Mouse (Mus musculus): ENCODE data around the gene Epn2.

Epn2 gene

DNA sequence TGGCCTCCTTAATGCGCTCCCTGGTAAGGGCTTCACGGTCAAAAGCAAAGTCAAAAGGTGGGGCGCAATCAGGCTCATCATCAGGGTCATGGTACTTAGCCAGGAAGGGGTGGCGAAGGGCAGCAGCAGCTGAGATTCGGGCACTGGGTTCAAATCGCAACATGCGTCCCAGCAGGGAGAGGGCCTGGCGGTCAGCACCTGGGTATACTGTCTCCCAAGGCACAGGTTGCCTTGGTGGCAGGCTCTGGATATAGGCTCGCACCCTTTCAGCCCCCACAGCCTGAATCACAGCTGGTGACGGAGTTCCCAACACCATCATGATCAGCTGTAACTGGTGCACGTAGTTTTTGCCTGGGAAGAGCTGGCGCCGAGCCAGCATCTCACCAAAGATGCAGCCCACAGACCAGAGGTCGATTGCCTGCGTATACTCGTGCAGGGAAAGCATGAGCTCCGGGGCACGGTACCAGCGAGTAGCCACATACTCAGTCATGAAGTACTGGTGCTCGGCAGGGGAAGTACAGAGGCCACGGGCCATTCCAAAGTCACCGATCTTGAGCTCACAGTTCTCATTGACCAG, 88.5 kb downstream of the Epn2 start:
- no peak for DNase-seq (ENCODE audit: low read depth, low spot score)

DNA sequence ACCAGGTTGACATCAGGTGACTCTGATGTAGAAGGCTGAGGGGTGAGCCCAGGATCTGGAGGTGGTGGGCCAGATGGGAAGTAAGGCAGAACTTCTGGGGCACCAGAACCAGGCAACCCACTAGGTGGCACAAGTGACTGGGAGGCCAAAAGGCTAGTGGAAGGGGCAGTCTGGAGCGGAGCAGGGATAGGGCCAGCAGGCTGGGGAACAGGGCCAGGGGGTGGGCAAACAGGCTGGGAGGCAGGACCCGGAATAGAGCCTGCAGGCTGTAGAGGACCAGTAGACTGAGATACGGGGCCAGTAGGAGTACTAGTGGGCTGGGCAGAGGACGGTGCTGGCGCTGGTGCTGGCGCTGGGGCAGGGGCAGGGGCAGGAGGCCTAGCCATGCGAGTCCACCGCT, 89.6 kb downstream of the Epn2 start:
- no peak for DNase-seq (ENCODE audit: low read depth, low spot score)

DNA sequence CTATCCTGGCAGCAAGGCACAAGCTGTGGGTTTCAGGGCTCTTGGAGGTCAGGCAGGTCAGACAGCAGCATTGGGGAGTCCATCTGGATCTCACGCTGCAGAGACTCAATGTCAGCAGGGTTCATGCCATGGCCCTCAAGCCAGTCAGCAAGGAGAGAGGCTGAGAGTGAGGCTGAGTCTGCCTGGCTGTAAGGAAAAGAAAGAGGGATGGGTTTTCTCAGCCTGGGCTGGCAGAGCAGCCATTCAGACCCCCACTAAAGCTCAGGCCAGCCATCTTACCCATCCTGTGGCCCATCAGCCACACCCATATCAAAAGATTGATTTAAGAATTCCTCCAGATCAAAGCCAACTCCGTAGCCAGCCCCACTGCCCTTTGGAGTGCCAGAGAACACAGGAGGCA, 90.4 kb downstream of the Epn2 start:
- no peak for DNase-seq (ENCODE audit: low read depth, low spot score)

DNA sequence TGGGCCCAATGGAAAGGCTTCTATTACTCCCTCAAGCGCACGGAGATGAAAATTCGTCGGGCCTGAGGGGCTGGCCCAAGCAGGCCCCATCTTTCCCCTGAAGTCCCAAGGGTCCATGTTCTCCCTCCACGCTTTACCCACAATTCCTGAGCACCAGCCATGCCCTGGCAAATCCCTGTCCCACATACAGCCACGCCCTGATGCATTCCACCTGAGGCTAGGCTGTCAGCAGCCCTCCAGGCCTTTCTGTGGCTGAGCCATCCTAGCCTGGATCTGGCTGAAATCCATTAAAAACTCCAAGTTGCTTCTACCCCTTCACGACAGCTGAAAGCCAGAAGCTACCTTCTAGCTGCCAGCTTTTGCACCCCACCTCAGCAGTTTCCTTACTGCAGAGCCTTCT, 91.6 kb downstream of the Epn2 start:
- no peak for DNase-seq (ENCODE audit: low read depth, low spot score)

DNA sequence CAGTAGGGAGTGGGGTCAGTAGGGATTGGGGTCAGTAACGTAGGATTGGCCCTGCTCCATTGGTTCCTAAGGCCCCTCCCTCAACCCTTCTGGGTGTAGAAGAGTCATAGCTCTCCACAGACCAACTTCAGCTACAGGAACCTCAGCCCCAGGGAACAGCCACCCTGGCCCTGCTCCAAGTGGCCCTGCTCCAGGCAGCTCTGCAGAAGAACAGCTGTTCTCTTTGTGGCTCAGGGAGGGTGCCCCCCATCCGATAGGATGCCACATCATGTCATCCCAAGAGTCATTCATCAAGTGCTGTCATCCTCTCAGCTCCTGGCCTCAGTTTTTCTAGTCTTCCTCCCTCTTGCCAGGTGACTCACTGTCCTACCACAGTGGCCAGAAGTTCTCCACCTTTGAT, 92.1 kb downstream of the Epn2 start:
- no peak for DNase-seq (ENCODE audit: low read depth, low spot score)

DNA sequence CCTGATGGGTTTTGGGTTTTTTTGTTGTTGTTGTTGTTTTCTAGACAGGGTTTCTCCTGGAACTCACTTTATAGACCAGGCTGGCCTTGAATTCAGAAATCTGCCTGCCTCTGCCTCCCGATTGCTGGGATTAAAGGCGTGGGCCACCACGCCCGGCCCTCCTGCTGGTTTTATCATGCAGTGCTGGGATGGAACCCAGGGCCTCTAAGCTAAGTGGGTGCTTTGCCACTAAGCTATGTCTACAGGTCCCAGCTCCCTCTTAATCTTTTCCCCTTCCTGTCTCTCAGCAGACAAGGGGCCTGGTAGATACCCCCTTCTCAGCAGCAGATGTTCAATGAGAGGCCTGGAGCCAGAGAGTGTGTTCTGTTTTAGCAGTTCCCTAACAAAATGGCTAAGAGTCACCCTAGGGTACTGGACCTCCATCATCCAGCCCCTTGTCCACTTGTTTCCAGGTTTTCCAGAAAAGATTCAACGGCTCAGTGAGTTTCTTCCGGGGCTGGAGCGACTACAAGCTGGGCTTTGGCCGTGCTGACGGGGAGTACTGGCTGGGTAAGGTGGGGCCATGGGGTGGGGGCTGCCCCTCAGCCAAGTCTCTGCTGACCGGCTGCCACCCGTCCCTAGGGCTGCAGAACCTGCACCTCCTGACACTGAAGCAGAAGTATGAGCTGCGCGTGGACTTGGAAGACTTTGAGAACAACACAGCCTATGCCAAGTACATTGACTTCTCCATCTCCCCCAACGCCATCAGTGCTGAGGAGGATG, 92.8 kb downstream of the Epn2 start:
- DNase-seq (ENCODE audit: low read depth, low spot score), result no peak

DNA sequence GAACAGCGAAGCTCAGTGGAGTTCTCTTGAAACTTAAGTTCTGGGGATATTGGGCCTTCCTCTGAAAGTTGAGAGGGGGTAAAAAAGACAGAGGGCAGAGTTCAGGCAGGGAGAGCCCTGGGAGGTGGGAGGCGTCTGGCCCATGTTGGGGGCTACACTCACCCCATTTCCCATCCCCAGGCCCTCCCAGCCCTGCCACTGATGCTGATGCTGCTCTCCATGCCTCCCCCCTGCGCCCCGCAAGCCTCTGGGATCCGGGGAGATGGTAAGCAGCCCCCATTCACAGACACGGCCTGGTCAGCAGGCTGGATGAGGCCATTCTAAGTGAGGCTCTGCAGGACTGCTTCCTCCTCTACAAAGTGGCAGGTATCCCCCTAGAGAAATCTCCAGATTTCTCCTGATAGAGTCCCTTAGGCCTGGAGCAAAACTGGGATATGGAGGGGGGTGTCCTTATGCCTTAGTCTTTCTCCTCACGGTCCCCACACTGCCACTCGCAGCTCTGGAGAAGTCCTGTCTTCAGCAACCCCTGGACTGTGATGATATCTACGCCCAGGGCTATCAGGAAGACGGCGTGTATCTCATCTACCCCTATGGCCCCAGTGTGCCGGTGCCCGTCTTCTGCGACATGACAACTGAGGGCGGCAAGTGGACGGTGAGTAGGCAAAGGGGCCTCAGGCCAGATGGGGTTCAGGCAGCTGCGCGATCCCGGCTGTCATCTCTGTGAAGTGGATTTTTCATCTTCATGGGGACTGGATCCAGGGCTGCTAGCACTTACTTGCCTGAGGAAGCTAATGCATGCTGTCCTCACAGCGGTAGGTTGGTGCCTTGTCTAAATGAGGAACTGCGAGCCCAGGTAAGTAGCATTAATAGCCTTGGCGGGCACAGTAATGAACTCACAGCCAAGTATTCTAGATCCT, 93.7 kb downstream of the Epn2 start:
- no peak for DNase-seq (ENCODE audit: low read depth, low spot score)

DNA sequence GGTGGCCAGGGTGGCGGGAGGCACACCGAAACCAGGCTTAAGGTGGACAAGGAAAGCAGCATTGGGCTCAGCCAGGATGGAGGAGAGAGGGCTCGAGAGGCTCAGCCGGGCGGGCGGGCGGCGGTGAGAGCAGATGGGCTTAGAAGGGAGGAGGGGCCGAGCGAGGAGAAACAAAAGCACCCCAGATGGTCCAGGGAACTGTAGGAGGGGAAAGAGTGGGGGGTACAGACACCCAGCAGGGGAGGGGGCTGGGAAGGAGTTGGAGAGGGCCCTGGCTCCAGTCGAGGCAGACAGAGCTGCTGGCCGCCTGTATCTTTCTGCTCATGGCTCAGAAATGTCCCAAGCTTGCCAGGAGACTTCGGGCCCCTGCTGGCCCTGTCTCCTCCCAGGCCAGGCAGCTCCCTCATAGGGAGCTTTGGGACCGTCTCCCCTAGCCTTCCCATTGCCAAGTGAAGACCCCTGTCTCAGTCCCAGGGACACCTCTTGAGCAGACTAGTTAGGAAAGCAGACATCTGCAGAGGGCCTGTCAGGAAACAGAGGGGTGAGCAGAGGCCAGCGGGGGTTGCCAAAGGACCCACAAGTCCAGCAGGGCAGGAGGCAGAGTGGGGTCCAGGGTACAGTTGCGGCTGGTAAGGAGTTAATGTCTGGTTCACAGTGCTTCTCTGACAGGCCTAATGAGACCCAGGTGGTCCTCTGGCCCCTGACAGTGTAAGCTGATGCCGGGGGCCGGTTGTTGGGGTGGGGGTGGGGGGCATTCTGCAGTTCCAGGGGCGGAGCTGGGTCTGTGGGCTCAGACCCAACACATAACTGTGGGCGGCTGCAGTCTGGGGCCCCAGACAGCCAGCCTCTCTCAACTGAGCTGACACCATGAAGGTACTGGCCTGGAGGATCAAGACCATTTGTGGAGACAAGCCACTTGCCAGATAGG, 94.6 kb downstream of the Epn2 start, which contains the start of gene Mfap4:
Gene Mfap4, plus strand, starts transcription at position 819 of the 928 bp plus-strand sequence.
- DNase-seq (ENCODE audit: low read depth, low spot score), result no peak

DNA sequence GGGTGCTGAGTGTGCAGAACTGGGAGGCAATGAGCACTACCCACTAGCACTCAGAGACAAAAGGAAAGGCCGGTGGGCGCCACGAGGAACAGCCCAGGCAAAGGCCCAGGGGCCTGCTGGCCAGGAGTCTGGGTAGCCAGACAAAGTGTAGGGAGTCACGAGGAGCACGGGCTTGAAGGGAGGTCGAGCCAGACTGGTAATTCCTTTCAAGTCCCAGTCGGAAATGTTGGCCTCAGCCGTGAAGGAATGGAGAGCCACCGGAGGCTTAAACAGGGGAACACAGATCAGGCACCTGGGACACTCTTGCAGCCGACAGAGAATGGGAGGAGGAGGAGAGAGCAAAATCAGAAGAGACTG, 95.3 kb downstream of the Epn2 start:
- DNase-seq (ENCODE audit: low read depth, low spot score), result no peak

DNA sequence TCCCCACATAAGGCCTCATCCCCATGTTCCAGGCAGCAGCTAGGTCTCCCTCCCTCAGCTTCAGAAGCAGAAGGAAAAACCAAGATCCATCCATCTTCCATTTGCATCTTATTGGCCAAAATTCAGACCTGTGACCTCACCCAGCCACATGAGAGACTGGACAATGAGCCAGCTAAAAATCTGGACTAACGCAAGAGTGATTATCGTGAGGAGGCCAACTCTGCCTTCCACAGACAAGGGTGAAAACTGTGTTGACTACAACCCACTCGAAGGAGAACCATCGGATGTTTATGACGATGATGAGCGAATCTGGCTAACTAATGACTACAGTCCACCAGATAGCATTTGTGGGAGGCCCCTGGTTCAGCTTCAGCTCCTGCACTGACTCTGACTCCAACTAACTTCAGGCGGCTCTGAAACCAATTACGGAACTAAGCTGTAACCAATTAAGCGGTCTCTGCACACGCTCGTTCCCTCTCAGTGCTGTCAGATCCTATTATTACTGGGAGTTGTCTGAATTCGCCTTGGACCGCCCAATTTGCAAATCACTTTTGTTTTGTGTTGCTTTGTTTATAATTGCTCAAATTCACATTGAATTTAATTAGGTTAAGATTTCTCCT, 96.2 kb downstream of the Epn2 start:
- DNase-seq (ENCODE audit: low read depth, low spot score), result no peak

DNA sequence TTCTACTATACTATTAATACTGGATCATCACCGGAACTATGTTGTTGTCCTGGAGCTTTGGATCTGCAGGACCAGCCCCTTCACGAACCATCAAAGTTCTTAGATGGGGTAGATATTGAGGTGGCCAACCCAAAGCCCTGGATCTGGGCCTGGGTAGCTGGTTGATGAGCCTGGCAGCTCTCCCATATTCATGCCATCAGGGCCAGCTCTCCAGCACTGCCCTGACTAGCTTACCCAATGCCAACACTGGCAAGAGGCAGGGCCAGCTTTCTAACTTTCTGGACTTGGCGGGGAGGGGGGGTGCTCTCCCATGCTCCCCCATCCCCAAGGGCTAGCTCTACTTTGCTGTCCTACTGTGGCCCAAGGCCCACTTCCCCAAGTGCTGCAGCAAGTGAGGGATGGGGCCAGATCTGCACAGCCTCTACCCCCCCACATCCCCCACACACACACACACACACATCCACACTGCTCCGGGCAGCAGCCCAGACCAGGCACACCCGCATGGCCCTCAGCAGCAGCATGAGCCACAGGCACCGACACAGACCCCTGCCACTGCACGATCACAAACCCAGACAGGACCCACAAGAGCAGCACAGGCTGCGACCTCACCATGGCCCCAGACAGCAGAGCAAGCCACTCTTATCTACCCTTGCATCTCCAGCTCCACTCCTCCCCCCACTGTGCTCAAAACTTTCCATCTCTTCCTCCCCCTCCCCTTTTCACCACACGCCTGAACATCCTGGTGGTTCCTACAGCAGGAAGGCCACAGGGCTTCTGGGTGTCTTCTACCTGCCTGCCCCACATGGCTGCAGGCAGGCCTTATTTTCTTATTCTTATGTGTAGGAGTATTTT, 98.0 kb downstream of the Epn2 start:
- peak; percentile 54 for DNase-seq (ENCODE audit: low read depth, low spot score)

DNA sequence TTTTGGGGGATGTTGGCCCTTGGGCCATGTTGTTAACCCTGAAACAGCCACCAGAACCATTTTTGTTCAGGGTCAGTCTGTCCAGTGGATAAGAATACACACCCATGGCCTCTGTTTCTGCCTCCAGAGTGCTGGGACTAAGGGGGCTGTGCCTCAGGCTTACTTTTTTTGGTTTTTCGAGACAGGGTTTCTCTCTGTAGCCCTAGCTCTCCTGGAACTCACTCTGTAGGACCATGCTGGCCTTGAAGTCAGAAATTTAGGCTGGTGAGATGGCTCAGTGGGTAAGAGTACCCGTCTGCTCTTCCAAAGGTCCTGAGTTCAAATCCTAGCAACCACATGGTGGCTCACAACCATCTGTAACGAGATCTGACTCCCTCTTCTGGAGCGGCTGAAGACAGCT, 100.7 kb downstream of the Epn2 start:
- no peak for DNase-seq (ENCODE audit: low read depth, low spot score)

DNA sequence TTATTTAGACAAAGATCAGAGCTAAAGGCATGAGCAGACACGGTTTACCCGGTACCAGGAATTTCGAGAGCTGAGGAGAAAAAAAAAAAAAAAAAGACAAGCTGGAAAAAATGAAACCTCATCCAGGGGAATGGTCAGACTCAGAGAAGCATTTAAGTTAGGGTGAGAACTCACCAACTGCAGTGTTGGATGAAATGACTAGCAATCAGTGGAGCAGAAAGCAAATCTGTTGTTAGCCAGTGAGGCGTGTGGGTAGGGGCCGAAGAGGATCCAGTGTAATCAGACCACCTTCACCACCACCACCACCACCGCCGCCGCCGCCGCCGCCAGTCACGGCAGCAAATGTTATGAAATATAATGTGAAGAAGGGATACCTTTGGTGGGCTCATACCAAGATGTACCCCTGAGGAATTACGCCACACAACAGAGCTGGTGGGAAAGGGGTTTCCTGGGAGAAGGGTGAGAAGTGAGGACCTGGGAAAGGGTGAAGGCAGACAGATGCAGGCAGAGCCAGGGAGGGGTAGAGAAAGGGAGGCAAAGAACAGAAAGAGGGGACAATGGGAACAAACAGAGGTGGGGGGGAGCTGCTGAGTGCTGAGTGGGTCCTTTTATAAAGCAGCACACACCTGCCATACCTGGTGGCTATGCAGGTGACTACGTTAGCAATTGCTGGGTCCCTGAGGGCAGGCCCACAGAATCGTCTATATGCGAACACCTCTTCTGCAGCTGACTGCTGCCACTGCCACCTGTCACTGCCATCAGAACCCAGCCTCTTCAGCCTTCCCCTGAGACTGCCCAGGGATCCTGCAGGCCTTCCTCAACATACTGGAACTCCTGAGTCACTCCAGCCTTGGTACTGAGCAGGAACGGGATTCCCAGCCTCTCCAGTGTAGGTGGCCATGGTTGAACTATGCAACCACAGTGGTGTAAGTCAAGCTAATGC, 101.7 kb downstream of the Epn2 start:
- DNase-seq (ENCODE audit: low read depth, low spot score), result no peak

DNA sequence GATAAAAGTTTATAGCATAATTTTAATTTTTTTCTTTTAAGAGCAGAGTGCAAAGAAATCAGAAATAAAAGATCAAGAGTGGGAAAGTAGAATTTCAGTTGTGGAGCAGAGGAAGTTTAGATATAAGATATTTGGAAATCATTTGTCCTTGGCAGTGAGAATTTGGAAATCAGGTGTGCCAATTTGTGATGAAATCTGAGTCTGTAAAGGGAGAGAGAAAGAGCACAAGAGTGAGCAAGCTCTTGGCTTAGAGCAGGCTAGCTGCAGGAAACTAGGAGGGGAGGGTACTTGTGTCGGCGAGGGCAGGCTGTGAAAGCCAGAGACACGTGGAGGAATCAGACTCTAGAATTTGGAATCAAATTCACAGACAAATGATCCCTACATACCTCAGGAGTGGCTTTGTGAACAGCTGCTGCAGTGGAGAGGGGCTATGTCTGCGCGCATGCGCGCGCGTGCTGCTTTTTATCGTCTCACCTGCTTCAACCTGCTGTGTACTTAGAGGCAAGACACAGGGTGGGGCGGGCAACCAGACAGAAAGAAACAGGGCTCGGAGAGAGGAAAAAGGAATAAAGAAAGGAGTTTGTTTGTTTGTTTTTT, 102.6 kb downstream of the Epn2 start:
- no peak for DNase-seq (ENCODE audit: low read depth, low spot score)

DNA sequence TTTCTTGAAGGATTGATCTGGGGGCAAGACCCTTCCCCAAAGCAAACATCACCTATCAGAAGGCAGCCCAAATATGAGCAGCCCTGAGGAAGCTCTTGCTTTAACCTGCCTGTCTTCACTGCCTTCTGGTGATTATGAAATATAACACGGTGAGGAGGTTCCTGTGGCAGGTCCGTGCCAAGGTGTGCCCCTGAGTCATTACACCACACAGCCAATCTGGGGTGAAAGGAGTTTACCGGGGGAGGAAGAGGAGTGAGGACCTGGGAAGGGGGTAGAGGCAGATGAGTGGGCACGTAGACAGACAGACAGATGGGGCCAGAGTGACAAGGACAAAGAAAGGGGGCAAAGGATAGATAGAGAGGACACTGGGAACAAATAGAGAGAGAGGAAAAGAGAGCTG, 105.9 kb downstream of the Epn2 start:
- no peak for DNase-seq (ENCODE audit: low read depth, low spot score)

DNA sequence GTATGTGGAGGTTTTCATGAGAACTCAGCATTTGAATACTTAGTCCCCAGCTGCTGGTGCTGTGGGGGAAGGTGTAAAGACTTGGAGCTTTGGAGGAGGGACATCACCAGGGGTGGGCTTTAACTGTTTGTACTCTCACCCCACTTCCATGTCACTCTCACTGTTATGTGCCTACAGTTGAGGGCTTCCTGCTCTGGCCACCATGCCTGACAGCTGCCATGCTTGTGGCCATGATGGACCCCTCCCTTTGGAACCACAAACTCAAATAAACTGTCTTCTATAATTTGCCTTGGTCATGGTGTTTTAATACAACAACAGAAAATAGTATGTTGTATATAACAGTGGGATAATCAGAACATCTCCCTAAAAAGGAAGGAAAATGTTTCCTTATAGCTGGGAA, 108.6 kb downstream of the Epn2 start:
- DNase-seq (ENCODE audit: low read depth, low spot score), result no peak

DNA sequence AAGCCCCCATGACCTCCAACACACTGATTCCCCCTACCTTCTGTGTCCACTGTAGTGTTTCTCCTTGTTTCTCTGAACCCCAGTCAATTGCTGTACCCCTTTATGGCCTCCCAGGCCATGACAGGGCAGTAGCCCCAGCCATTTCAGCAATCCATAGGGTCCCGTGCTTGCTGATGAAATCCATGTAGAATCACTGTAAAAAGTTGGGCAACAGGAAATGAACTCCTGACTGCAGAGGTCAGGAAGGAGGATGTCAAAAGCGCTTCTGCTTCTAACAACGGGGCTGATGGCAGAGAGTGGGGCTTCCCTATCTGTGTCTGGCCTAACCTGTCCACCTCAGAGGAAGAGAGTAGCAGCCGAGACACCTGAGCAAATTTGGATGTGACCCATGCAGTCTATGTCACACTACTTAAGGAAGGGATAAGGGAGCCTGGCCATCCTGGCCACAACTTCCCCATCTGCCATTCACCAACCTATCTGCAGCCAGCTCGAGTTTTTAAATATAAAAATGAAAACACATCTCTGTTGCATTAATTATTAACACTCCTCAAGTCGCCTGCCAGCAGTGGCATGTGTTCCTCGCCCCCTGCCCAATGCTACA, 110.1 kb downstream of the Epn2 start:
- no peak for DNase-seq (ENCODE audit: low read depth, low spot score)

DNA sequence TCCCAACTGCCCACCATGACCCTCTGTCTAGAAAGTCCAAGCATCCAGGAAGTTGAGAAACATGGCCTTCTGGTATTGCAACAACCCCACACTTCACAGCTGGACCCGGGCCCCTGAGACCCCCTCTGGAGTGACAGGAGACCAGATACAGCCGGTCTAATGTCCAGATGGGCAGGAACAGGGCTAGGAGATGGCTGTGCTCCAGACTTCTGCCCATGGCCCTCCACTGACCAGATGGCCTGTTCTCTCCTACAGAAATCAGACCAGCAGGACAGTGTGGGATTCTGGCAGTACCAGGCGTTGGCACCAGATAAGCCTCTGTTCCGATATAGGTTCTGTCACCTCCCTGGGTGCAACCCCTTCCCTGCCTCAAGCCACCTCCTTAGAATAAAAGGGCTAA, 111.0 kb downstream of the Epn2 start:
- no peak for DNase-seq (ENCODE audit: low read depth, low spot score)

All from CD4-positive helper T cell, adult 2 months (primary cell).